Mouse (Mus musculus) erythroblast, embryonic 14.5 days (primary cell): ENCODE results near the gene Ppox.

Experiments
- GATA1 ChIP-seq: IDR thresholded peaks from 2 replicates; pipeline ENCODE4 v1.6.1; 2012; ENCODE audit warnings: low read length, inconsistent platforms, mixed read lengths
- TAL1 ChIP-seq: IDR thresholded peaks from 3 replicates; pipeline ENCODE4 v1.6.1; 2012; ENCODE audit warnings: low read length, inconsistent platforms, mixed read lengths

DNA sequence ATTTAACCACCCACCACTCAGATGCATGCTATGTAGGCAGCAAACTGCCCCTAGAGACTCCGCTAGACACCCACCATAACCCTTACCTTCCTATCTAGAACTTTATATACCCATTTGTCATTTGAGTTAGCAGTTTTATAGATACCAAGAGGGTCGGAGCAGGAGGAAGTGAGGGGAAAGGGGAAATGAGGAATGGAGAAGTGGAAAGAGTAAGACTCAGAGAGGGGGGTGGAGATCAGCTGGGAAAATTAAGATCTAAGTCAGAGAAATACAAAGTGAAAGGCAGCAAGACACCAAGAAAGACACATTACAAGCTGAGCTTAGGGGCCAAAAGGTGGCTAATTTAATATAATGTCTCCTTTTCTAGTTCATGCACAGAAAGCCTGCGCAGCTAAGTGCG is 46.4 kb downstream of the Ppox start:
- TF ChIP-seq GATA1: no peak
- no peak for TF ChIP-seq TAL1
